Comparison of ENCODE assay signal across 34 mouse cellular contexts in genomic region chr13:3825726-3826125, GRCm38 (mm10). TPM values are rescaled to one million over a fixed set of nuclear protein-coding genes. Genes with fewer than 3 reads are reported as not detected.
DNase-seq lines count a peak whose midpoint lies in the region; ATAC-seq lines count a peak whose summit lies in the region.
"Had no signal": no experiment of that assay in that cellular context is flagged by ENCODE, and none has a peak within 500 bp of the region (broad histone marks: within the 10 kb centered on the region; RNA-seq: fewer than 3 reads in every experiment).

No protein-coding gene starts in this region.

- H3K9me3 ChIP-seq in intestine, embryonic 14.5 days (ENCODE audit: control insufficient read depth, low read length): no peaks in the 10 kb centered on the region
- H3K9me3 ChIP-seq in intestine, embryonic 15.5 days: no peaks in the 10 kb centered on the region
- H3K9me3 ChIP-seq in forebrain, embryonic 10.5 days: no peaks in the 10 kb centered on the region
- H3K9me3 ChIP-seq: G1E; heart, embryonic 10.5 days; hindbrain, embryonic 12.5 days; hindbrain, embryonic 15.5 days had no signal

- H3K4me3 ChIP-seq in intestine, embryonic 14.5 days (ENCODE audit: low read depth, low read length): no peak overlapping the region
- H3K4me3 ChIP-seq in intestine, embryonic 15.5 days (replicated peaks): no peak overlapping the region
- no peak overlapping the region for H3K4me3 ChIP-seq in forebrain, embryonic 10.5 days
- H3K4me3 ChIP-seq: gastrocnemius, adult 2 months; heart, adult 2 months; heart, embryonic 10.5 days; hindbrain, embryonic 12.5 days; hindbrain, embryonic 15.5 days had no signal

- no peak overlapping the region for H3K27ac ChIP-seq in intestine, embryonic 14.5 days (ENCODE audit: low read depth)
- H3K27ac ChIP-seq in intestine, embryonic 15.5 days: no peak overlapping the region
- no peak overlapping the region for H3K27ac ChIP-seq in forebrain, embryonic 10.5 days
- H3K27ac ChIP-seq: gastrocnemius, adult 2 months; heart, adult 2 months; heart, embryonic 10.5 days; hindbrain, embryonic 12.5 days; hindbrain, embryonic 15.5 days had no signal

- no peak overlapping the region for H3K9ac ChIP-seq in intestine, embryonic 14.5 days (ENCODE audit: low read length)
- H3K9ac ChIP-seq in intestine, embryonic 15.5 days: no peak overlapping the region
- H3K9ac ChIP-seq: forebrain, postnatal 0 days; hindbrain, embryonic 12.5 days; hindbrain, embryonic 15.5 days had no signal

- H3K4me1 ChIP-seq in intestine, embryonic 14.5 days (replicated peaks; ENCODE audit: control insufficient read depth, insufficient read depth, low read length): no peaks in the 10 kb centered on the region
- H3K4me1 ChIP-seq in intestine, embryonic 15.5 days (replicated peaks): no peaks in the 10 kb centered on the region
- no peaks in the 10 kb centered on the region for H3K4me1 ChIP-seq in forebrain, embryonic 10.5 days
- H3K4me1 ChIP-seq: heart, embryonic 10.5 days; hindbrain, embryonic 12.5 days; hindbrain, embryonic 15.5 days had no signal

- peak; percentile 27 for DNase-seq in intestine, embryonic 14.5 days (ENCODE audit: low spot score)
- peak; percentile 13 to 14 for DNase-seq in spleen, postnatal 36 days (ENCODE audit: low spot score in 2 of 2)
- DNase-seq in spleen, postnatal 10 days (ENCODE audit: low spot score in 2 of 2): no peak
- DNase-seq in splenic B cell, adult 2 months (ENCODE audit: low read depth, low spot score): peak; percentile 27
- no peak for DNase-seq in forebrain, embryonic 10.5 days (ENCODE audit: extremely low spot score, low spot score)
- DNase-seq: adrenal gland, postnatal 10 days; adrenal gland, postnatal 36 days; B cell, adult 2 months; cerebellum, adult 18-20 months; cerebellum, adult 9-10 months; cerebellum, postnatal 25 days; forebrain, postnatal 0 days; gastrocnemius, adult 2 months; gastrocnemius, postnatal 14 days; heart, adult 2 months had no signal

- H3K36me3 ChIP-seq in intestine, embryonic 14.5 days (ENCODE audit: control insufficient read depth, insufficient read depth, low read length): no peaks in the 10 kb centered on the region
- no peaks in the 10 kb centered on the region for H3K36me3 ChIP-seq in intestine, embryonic 15.5 days
- H3K36me3 ChIP-seq in splenic B cell, adult 2 months (ENCODE audit: control insufficient read depth, insufficient read depth, low read length, poor library complexity, severe bottlenecking): no peaks in the 10 kb centered on the region
- no peaks in the 10 kb centered on the region for H3K36me3 ChIP-seq in forebrain, embryonic 10.5 days (replicated peaks)
- H3K36me3 ChIP-seq: G1E; heart, embryonic 10.5 days; hindbrain, embryonic 12.5 days; hindbrain, embryonic 15.5 days had no signal

- no peaks in the 10 kb centered on the region for H3K27me3 ChIP-seq in intestine, embryonic 14.5 days (replicated peaks; ENCODE audit: control insufficient read depth, insufficient read depth, low read length)
- H3K27me3 ChIP-seq in intestine, embryonic 15.5 days (replicated peaks): no peaks in the 10 kb centered on the region
- 0 out of 2 replicates have a peak, but pooled peaks cover 1% of the 10 kb centered on the region for H3K27me3 ChIP-seq in splenic B cell, adult 2 months (ENCODE audit: control insufficient read depth, insufficient read depth, low read length, poor library complexity, severe bottlenecking)
- H3K27me3 ChIP-seq in forebrain, embryonic 10.5 days (ENCODE audit: poor library complexity, severe bottlenecking): no peaks in the 10 kb centered on the region
- H3K27me3 ChIP-seq: CH12.LX; hindbrain, embryonic 12.5 days; hindbrain, embryonic 15.5 days; Patski had no signal

- ATAC-seq in intestine, embryonic 14.5 days (replicated peaks; ENCODE audit: low FRiP score, low TSS enrichment, low read depth): no peak
- no peak for ATAC-seq in intestine, embryonic 15.5 days
- ATAC-seq in granulocyte monocyte progenitor cell, adult 5-6 weeks (replicated peaks; ENCODE audit: poor library complexity, severe bottlenecking): peak; percentile 72
- ATAC-seq: forebrain, embryonic 14.5 days; forebrain, postnatal 0 days; Patski had no signal

- no peak overlapping the region for H3K4me2 ChIP-seq in intestine, embryonic 14.5 days (ENCODE audit: low read length)
- no peak overlapping the region for H3K4me2 ChIP-seq in intestine, embryonic 15.5 days (replicated peaks)
- H3K4me2 ChIP-seq: hindbrain, embryonic 12.5 days; hindbrain, embryonic 15.5 days had no signal

RNA-seq across cellular contexts. Expression of gene Calm4, which starts 11.8 kb away (rescaled TPM):
- not detected in 2 replicates for polyA plus RNA-seq in intestine, embryonic 14.5 days (2014; fragmentation: Nextera tagmentation; extraction: Ambion mirVana)
- not detected in 2 replicates for polyA plus RNA-seq in intestine, embryonic 15.5 days (2015; fragmentation: Nextera tagmentation; extraction: Ambion mirVana)
- not detected in 2 replicates for total RNA-seq in granulocyte monocyte progenitor cell, adult 5-6 weeks (2014; fragmentation: Nextera tagmentation)
- total RNA-seq in granulocyte monocyte progenitor cell, adult 5-6 weeks (2017): not detected in 2 replicates
- not detected in 2 replicates for polyA plus RNA-seq in forebrain, embryonic 10.5 days (2016; fragmentation: Nextera tagmentation; extraction: Ambion mirVana)
- total RNA-seq: adrenal gland, adult 18-20 months; adrenal gland, postnatal 10 days; adrenal gland, postnatal 36 days; CH12.LX; forebrain, postnatal 0 days; G1E; gastrocnemius, adult 2 months; gastrocnemius, postnatal 14 days; heart, adult 2 months; heart, postnatal 25 days had no signal
- polyA plus RNA-seq: cortical plate, adult 2 months; embryonic facial prominence, embryonic 11.5 days; forebrain, embryonic 11.5 days; forebrain, embryonic 14.5 days; forebrain, postnatal 0 days; frontal cortex, adult 2 months; G1E; heart, adult 2 months; heart, embryonic 10.5 days; heart, embryonic 14.5 days; heart, postnatal 0 days; hindbrain, embryonic 12.5 days; Patski had no signal

RNA-seq across cellular contexts. Expression of gene Calml3, which starts 21.6 kb away (rescaled TPM):
- not detected in 2 replicates for polyA plus RNA-seq in intestine, embryonic 14.5 days (2014; fragmentation: Nextera tagmentation; extraction: Ambion mirVana)
- polyA plus RNA-seq in intestine, embryonic 15.5 days (2015; fragmentation: Nextera tagmentation; extraction: Ambion mirVana): not detected in 2 replicates
- not detected in 2 replicates for total RNA-seq in granulocyte monocyte progenitor cell, adult 5-6 weeks (2014; fragmentation: Nextera tagmentation)
- total RNA-seq in granulocyte monocyte progenitor cell, adult 5-6 weeks (2017): not detected in 2 replicates
- polyA plus RNA-seq in forebrain, embryonic 10.5 days (2016; fragmentation: Nextera tagmentation; extraction: Ambion mirVana): not detected in 2 replicates
- total RNA-seq: adrenal gland, postnatal 10 days; CH12.LX; forebrain, postnatal 0 days; gastrocnemius, adult 2 months; gastrocnemius, postnatal 14 days; heart, adult 2 months; heart, postnatal 25 days; hematopoietic stem cell, adult 5-6 weeks had no signal
- polyA plus RNA-seq: cortical plate, adult 2 months; forebrain, embryonic 11.5 days; forebrain, embryonic 14.5 days; forebrain, postnatal 0 days; frontal cortex, adult 2 months; G1E; heart, embryonic 10.5 days; heart, embryonic 14.5 days; heart, postnatal 0 days; hindbrain, embryonic 12.5 days had no signal

RNA-seq across cellular contexts. Expression of gene Calm5, which starts 28.2 kb away (rescaled TPM):
- not detected in 2 replicates for polyA plus RNA-seq in intestine, embryonic 14.5 days (2014; fragmentation: Nextera tagmentation; extraction: Ambion mirVana)
- not detected in 2 replicates for polyA plus RNA-seq in intestine, embryonic 15.5 days (2015; fragmentation: Nextera tagmentation; extraction: Ambion mirVana)
- not detected in 2 replicates for total RNA-seq in granulocyte monocyte progenitor cell, adult 5-6 weeks (2014; fragmentation: Nextera tagmentation)
- total RNA-seq in granulocyte monocyte progenitor cell, adult 5-6 weeks (2017): not detected in 2 replicates
- not detected in 2 replicates for polyA plus RNA-seq in forebrain, embryonic 10.5 days (2016; fragmentation: Nextera tagmentation; extraction: Ambion mirVana)
- total RNA-seq: adrenal gland, adult 18-20 months; adrenal gland, postnatal 10 days; adrenal gland, postnatal 36 days; CH12.LX; forebrain, postnatal 0 days; G1E; gastrocnemius, adult 2 months; gastrocnemius, postnatal 14 days; gastrocnemius, postnatal 4 days; heart, adult 2 months; heart, postnatal 25 days; hematopoietic stem cell, adult 5-6 weeks had no signal
- polyA plus RNA-seq: cortical plate, adult 2 months; embryonic facial prominence, embryonic 11.5 days; forebrain, embryonic 11.5 days; forebrain, embryonic 14.5 days; forebrain, postnatal 0 days; frontal cortex, adult 2 months; G1E; heart, adult 2 months; heart, embryonic 10.5 days; heart, embryonic 14.5 days; heart, postnatal 0 days; hindbrain, embryonic 12.5 days; hindbrain, embryonic 15.5 days; Patski had no signal

Comparison
In these comparisons a context has a peak if more than half of its experiments do, and no peak if none do; other contexts are left out.
1. DNase-seq: peak in intestine, embryonic 14.5 days (single experiment), spleen, postnatal 36 days (2 of 2) and splenic B cell, adult 2 months (single experiment); none in spleen, postnatal 10 days (0 of 2) and forebrain, embryonic 10.5 days (single experiment).